Comparison of ENCODE assay signal across 8 mouse cellular contexts in genomic region chr16:20589366-20589938, GRCm38 (mm10). TPM values are rescaled to one million over a fixed set of nuclear protein-coding genes. Genes with fewer than 3 reads are reported as not detected.
DNase-seq lines count a peak whose midpoint lies in the region; ATAC-seq and TF ChIP-seq lines count a peak whose summit lies in the region.

Gene Vwa5b2, plus strand, starts transcription at chr16:20589471.

- peak within 1 kb of the TSS; percentile 65 for H3K27ac ChIP-seq in layer of hippocampus, adult 2 months
- H3K27ac ChIP-seq in embryonic facial prominence, embryonic 10.5 days (replicated peaks): peak within 1 kb of the TSS; percentile 1
- no peak within 1 kb of the TSS for H3K27ac ChIP-seq in hindbrain, embryonic 11.5 days (ENCODE audit: low read depth, low read length)
- H3K27ac ChIP-seq in liver, embryonic 13.5 days: no peak within 1 kb of the TSS
- no peak within 1 kb of the TSS for H3K27ac ChIP-seq in stomach, embryonic 14.5 days (ENCODE audit: low read length)

- peak; percentile 40 for ATAC-seq in hindbrain, embryonic 11.5 days (ENCODE audit: low FRiP score)
- 0 out of 2 replicates have a peak, but pooled peaks have one; percentile 10 for ATAC-seq in liver, embryonic 13.5 days (ENCODE audit: low read depth)
- peak; percentile 28; the same call in 1 of the 2 replicates for ATAC-seq in stomach, embryonic 14.5 days (ENCODE audit: insufficient number of reproducible peaks, insufficient read depth, low FRiP score, low read depth)

- H3K4me3 ChIP-seq in layer of hippocampus, adult 2 months: peak within 1 kb of the TSS; percentile 65
- H3K4me3 ChIP-seq in embryonic facial prominence, embryonic 10.5 days: peak within 1 kb of the TSS; percentile 64
- H3K4me3 ChIP-seq in hindbrain, embryonic 11.5 days (ENCODE audit: low read depth, low read length): peak within 1 kb of the TSS; percentile 49
- H3K4me3 ChIP-seq in liver, embryonic 13.5 days (replicated peaks): peak within 1 kb of the TSS; percentile 50
- H3K4me3 ChIP-seq in stomach, embryonic 14.5 days (ENCODE audit: low read depth, low read length): peak within 1 kb of the TSS; percentile 46

- no peaks in the 10 kb centered on the region for H3K36me3 ChIP-seq in embryonic facial prominence, embryonic 10.5 days (replicated peaks)
- H3K36me3 ChIP-seq in hindbrain, embryonic 11.5 days (ENCODE audit: control insufficient read depth, insufficient read depth, low read length): no peaks in the 10 kb centered on the region
- H3K36me3 ChIP-seq in liver, embryonic 13.5 days: no peaks in the 10 kb centered on the region
- H3K36me3 ChIP-seq in stomach, embryonic 14.5 days (ENCODE audit: control insufficient read depth, insufficient read depth, low read length): no peaks in the 10 kb centered on the region

- H3K27me3 ChIP-seq in embryonic facial prominence, embryonic 10.5 days (replicated peaks; ENCODE audit: low read depth, poor library complexity, severe bottlenecking): peaks cover 74% of the 10 kb centered on the region
- H3K27me3 ChIP-seq in hindbrain, embryonic 11.5 days (ENCODE audit: control insufficient read depth, insufficient read depth, low read length): peaks cover 50% of the 10 kb centered on the region
- peaks cover 86% of the 10 kb centered on the region for H3K27me3 ChIP-seq in liver, embryonic 13.5 days
- peaks cover 27% of the 10 kb centered on the region for H3K27me3 ChIP-seq in stomach, embryonic 14.5 days (ENCODE audit: control insufficient read depth, insufficient read depth, low read length)

- H3K9ac ChIP-seq in hindbrain, embryonic 11.5 days (ENCODE audit: low read depth, low read length): peak within 1 kb of the TSS; percentile 40
- H3K9ac ChIP-seq in liver, embryonic 13.5 days: peak within 1 kb of the TSS; percentile 28; the same call in 1 of the 2 replicates
- peak within 1 kb of the TSS; percentile 22 for H3K9ac ChIP-seq in stomach, embryonic 14.5 days (replicated peaks; ENCODE audit: low read depth, low read length)

- under 1% methylated on average over 24 of the region's 24 CpGs for WGBS in embryonic facial prominence, embryonic 10.5 days
- WGBS in hindbrain, embryonic 11.5 days: under 1% methylated on average over 22 of the region's 24 CpGs
- WGBS in liver, embryonic 13.5 days (ENCODE audit: insufficient replicate concordance): 5% methylated on average over 24 of the region's 24 CpGs
- WGBS in stomach, embryonic 14.5 days: 2% methylated on average over 24 of the region's 24 CpGs

- peak within 1 kb of the TSS; percentile 74 for H3K4me2 ChIP-seq in hindbrain, embryonic 11.5 days (replicated peaks; ENCODE audit: low read depth, low read length)
- peak within 1 kb of the TSS; percentile 71 for H3K4me2 ChIP-seq in liver, embryonic 13.5 days
- peak within 1 kb of the TSS; percentile 92 for H3K4me2 ChIP-seq in stomach, embryonic 14.5 days (replicated peaks; ENCODE audit: low read depth, low read length)

- no peaks in the 10 kb centered on the region for H3K9me3 ChIP-seq in embryonic facial prominence, embryonic 10.5 days
- H3K9me3 ChIP-seq in hindbrain, embryonic 11.5 days (ENCODE audit: control insufficient read depth, low read length): no peaks in the 10 kb centered on the region
- no peaks in the 10 kb centered on the region for H3K9me3 ChIP-seq in liver, embryonic 13.5 days (replicated peaks)
- H3K9me3 ChIP-seq in stomach, embryonic 14.5 days (ENCODE audit: control insufficient read depth, low read depth, low read length): no peaks in the 10 kb centered on the region

- TF ChIP-seq CTCF in layer of hippocampus, adult 2 months (conservative IDR thresholded peaks at IDR 0.05): no peak

- peaks cover 25% of the 10 kb centered on the region for H3K4me1 ChIP-seq in embryonic facial prominence, embryonic 10.5 days
- peaks cover 10% of the 10 kb centered on the region for H3K4me1 ChIP-seq in hindbrain, embryonic 11.5 days (replicated peaks; ENCODE audit: control insufficient read depth, insufficient read depth, low read length)
- H3K4me1 ChIP-seq in liver, embryonic 13.5 days (replicated peaks): peaks cover 33% of the 10 kb centered on the region
- H3K4me1 ChIP-seq in stomach, embryonic 14.5 days (ENCODE audit: control insufficient read depth, insufficient read depth, low read length): peaks cover 22% of the 10 kb centered on the region

- no peak for DNase-seq in layer of hippocampus, adult 2 months (ENCODE audit: low spot score in 2 of 2)
- DNase-seq in layer of hippocampus, adult 11-12 months (ENCODE audit: low spot score): no peak
- DNase-seq in embryonic facial prominence, embryonic 10.5 days (ENCODE audit: low spot score): no peak
- DNase-seq in hindbrain, embryonic 11.5 days (ENCODE audit: low spot score): peak; percentile 58
- no peak for DNase-seq in liver, embryonic 13.5 days
- no peak for DNase-seq in urinary bladder, postnatal 10 days (ENCODE audit: low spot score)
- DNase-seq in gastrocnemius, postnatal 4 days (ENCODE audit: low spot score in 2 of 2): no peak

RNA-seq across cellular contexts. Expression of gene Vwa5b2, which starts in this region (rescaled TPM):
- total RNA-seq in layer of hippocampus, adult 2 months (2021): 10 to 100 TPM; 25.2 to 27.2 TPM
- polyA plus RNA-seq in embryonic facial prominence, embryonic 10.5 days (2016; fragmentation: Nextera tagmentation; extraction: Ambion mirVana): 2.0 and 3.0 TPM in 2 replicates
- 1.6 and 4.1 TPM in 2 replicates for polyA plus RNA-seq in hindbrain, embryonic 11.5 days (2014; fragmentation: Nextera tagmentation; extraction: Ambion mirVana)
- polyA plus RNA-seq in liver, embryonic 13.5 days (2015; fragmentation: Nextera tagmentation; extraction: Ambion mirVana): 0.21 and 0.23 TPM in 2 replicates
- polyA plus RNA-seq in stomach, embryonic 14.5 days (2014; fragmentation: Nextera tagmentation; extraction: Ambion mirVana): 4.0 and 4.3 TPM in 2 replicates
- under 1 TPM; 0.05 to 0.66 TPM for total RNA-seq in gastrocnemius, postnatal 4 days (2021)

Comparison
In these comparisons a context has a peak if more than half of its experiments do, and no peak if none do; other contexts are left out.
1. RNA of gene Vwa5b2 (total RNA-seq): 25.2 to 27.2 TPM in layer of hippocampus, adult 2 months; 0.05 to 0.66 TPM in gastrocnemius, postnatal 4 days; every median in the first group is over 10 times any median in the second.
2. Peak in ATAC-seq, H3K4me3 ChIP-seq, H3K9ac ChIP-seq and H3K4me2 ChIP-seq in liver, embryonic 13.5 days; RNA of the gene not detected or under 1 TPM.
3. H3K27ac ChIP-seq: peak in layer of hippocampus, adult 2 months (single experiment) and embryonic facial prominence, embryonic 10.5 days (single experiment); none in hindbrain, embryonic 11.5 days (single experiment), liver, embryonic 13.5 days (single experiment) and stomach, embryonic 14.5 days (single experiment).
4. Peak in every context shown above with its lines, with median percentiles within 50 percentile points of each other: H3K4me3 ChIP-seq, ATAC-seq, H3K4me2 ChIP-seq and H3K9ac ChIP-seq.